Mouse (Mus musculus): ENCODE measurements around the gene Olfr566. TPM values are rescaled to one million over a fixed set of nuclear protein-coding genes. Genes with fewer than 3 reads are reported as not detected.

Gene Olfr566
- not detected for total RNA-seq (2021)
- long read RNA-seq, experiment 1, result 0 reads
- long read RNA-seq, experiment 2, result 0 reads

GRCm38 (mm10) chr7:102858665-102859064 is at the start of gene Olfr566:
Gene Olfr566 (minus strand): TSS chr7:102858765.
- no peak for DNase-seq

- DNase-seq, result no peak
These were observed 32.2 kb upstream of the Olfr566 start, which contains the start of gene Olfr569 for GRCm38 (mm10) chr7:102890782-102891181. Gene Olfr569 (minus strand): TSS chr7:102890882.

GRCm38 (mm10) chr7:102876822-102877221 is 18.3 kb upstream of the Olfr566 start, which contains the start of gene Olfr568:
Gene Olfr568 (plus strand): TSS chr7:102877122.
- no peak for DNase-seq

- DNase-seq, result no peak
These were observed 2.8 kb downstream of the Olfr566 start for GRCm38 (mm10) chr7:102855807-102856206.

Other genes starting within 250 kb of the Olfr566 start
- gene Olfr553, start 240.5 kb downstream of the Olfr566 start, total RNA-seq (2021), result not detected
- gene Olfr554, start 220.3 kb downstream of the Olfr566 start, total RNA-seq (2021), result not detected
- not detected for gene Olfr555, start 199.9 kb downstream of the Olfr566 start, total RNA-seq (2021)
- not detected for gene Olfr556, start 193.9 kb downstream of the Olfr566 start, total RNA-seq (2021)
- gene Trim68, start 171.4 kb downstream of the Olfr566 start, total RNA-seq (2021), result 1 to 10 TPM; 4.7 to 6.6 TPM
- gene Olfr557, start 162.9 kb downstream of the Olfr566 start, total RNA-seq (2021), result not detected
- 1 to 10 TPM; 3.4 to 3.8 TPM for gene Olfr558, start 156.6 kb downstream of the Olfr566 start, total RNA-seq (2021)
- gene Olfr33, start 139.7 kb downstream of the Olfr566 start, total RNA-seq (2021), result not detected
- gene Olfr559, start 131.3 kb downstream of the Olfr566 start, total RNA-seq (2021), result not detected
- gene Olfr560, start 99.4 kb downstream of the Olfr566 start, total RNA-seq (2021), result not detected
- 1 to 10 TPM; 1.3 to 1.4 TPM for gene Olfr78, start 99.3 kb downstream of the Olfr566 start, total RNA-seq (2021)
- not detected for gene Olfr561, start 87.5 kb downstream of the Olfr566 start, total RNA-seq (2021)
- not detected for gene Olfr564, start 55.3 kb downstream of the Olfr566 start, total RNA-seq (2021)
- not detected for gene Olfr568, start 18.4 kb upstream of the Olfr566 start, total RNA-seq (2021)
- gene Olfr569, start 32.1 kb upstream of the Olfr566 start, total RNA-seq (2021), result not detected
- not detected for gene Olfr570, start 35.8 kb upstream of the Olfr566 start, total RNA-seq (2021)
- not detected for gene Olfr571, start 58.8 kb upstream of the Olfr566 start, total RNA-seq (2021)
- not detected for gene Olfr572, start 65.6 kb upstream of the Olfr566 start, total RNA-seq (2021)
- not detected for gene Olfr573-ps1, start 83.8 kb upstream of the Olfr566 start, total RNA-seq (2021)
- not detected for gene Olfr574, start 89.7 kb upstream of the Olfr566 start, total RNA-seq (2021)
- not detected for gene Olfr575, start 100.0 kb upstream of the Olfr566 start, total RNA-seq (2021)
- not detected for gene Olfr576, start 103.9 kb upstream of the Olfr566 start, total RNA-seq (2021)
- gene Olfr577, start 117.2 kb upstream of the Olfr566 start, total RNA-seq (2021), result not detected
- gene Olfr578, start 130.6 kb upstream of the Olfr566 start, total RNA-seq (2021), result not detected
- gene Olfr582, start 179.3 kb upstream of the Olfr566 start, total RNA-seq (2021), result not detected
- not detected for gene Olfr583, start 192.5 kb upstream of the Olfr566 start, total RNA-seq (2021)
- gene Olfr584, start 223.1 kb upstream of the Olfr566 start, total RNA-seq (2021), result not detected
- not detected for gene Olfr585, start 239.0 kb upstream of the Olfr566 start, total RNA-seq (2021)